Mouse (Mus musculus) cerebellum, adult 11-12 months (tissue): ENCODE measurements around the gene E2f1.

ENCODE experiments used
- DNase-seq: peaks from one replicate; pipeline ENCODE4 v3.0.0; 2022

E2f1 gene

DNA sequence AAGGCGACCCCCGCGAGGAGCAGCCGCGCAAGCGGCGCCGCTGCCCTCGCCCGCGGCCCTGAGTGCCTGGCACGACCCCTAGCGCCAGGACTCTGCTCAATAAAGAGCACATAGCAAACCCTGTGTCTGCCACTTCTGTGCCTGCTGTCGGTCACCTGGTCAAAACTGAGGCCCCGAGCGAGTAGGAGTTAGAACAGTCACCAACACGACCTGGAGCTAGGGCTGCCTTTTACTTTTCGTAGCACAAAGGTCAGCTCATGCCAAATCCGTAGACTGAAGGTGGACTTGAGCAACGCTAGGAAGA lies 19.9 kb downstream of the E2f1 start:
- no peak for DNase-seq

GRCm38 (mm10) chr2:154549127-154549885 lies 20.4 kb downstream of the E2f1 start:
- DNase-seq: peak; percentile 25

DNA sequence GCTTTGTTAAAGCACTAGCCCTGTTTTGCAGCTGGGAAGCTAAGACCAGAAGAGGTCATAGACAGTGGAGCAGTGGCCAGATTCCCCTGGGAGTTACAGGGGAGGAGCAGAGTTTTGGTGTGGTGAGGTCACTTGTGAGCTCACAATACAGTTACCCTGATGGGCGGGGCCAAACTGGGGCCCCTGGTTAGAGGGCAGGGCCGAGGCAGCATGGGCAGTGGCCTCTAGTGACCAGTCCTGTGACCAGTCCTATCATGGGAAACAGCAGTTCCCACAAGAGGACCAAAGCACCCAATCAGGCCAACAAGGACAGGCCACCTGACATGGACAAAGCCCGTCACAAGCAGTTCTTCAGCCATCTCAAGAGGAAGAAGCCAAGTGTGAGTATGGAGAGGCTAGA lies 21.0 kb downstream of the E2f1 start:
- peak; percentile 32 for DNase-seq

DNA sequence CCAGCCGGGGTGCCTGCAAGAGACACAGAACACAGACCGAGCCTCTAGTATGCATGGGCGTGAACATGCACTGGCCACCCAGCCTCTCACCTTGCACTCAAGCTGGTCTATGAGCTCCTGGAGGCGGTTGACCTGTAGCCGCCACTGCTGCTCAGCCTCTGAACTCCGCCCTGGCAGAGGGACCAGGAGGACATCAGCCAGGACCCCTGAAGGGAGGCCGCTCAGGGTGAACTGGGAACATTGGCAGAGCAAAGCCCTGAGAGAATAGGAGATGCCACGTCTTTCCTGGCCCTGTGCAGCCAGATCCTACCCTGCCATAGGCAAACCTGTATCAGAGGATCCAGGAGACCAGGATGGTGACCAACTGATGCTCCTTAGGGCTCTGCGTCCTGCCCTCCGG lies 23.0 kb downstream of the E2f1 start, which contains the start of gene 1700003F12Rik:
Gene 1700003F12Rik, plus strand, starts transcription at position 375 of the 400 bp plus-strand sequence.
- peak; percentile 16 for DNase-seq

DNA sequence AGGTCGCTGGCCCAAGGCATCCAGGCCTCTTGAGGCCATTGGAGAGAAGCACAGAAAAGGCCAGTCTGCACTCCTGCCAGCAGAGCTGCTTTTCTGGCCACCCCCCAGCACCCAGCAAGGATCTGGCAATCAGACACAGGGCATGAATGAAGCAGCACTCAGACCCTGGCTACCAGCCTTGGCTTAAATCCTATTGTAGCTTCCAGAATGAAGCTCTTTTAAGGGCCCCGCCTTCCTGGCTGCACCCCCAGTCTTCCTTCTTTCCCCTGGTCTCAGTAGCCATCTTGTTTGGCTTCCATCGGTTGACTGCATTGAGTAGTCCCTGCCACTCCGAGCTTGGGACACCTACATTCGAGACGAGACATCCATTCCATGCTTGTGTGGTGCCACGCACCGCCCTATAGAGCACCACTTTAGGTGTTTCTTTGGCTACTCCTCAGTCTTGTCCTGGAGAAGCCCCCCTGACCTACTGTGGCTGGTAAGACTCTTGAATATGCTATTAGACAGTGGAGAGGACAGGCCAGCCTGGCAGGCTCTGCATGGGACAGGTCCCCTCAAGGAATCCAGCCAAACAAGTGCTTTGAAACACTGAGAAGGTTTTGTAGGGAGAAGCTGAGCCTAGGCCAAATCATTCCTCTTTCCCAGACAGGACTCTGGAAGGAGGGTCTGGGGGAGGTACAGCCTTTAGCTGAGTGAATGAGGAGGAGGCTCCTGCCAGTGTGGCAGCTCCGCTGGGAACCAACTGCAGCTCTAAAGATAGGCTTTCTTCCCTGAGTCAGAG lies 25.9 kb downstream of the E2f1 start:
- peak; percentile 97 for DNase-seq

GRCm38 (mm10) chr2:154541630-154542029 lies 28.1 kb downstream of the E2f1 start:
- DNase-seq: no peak

DNA sequence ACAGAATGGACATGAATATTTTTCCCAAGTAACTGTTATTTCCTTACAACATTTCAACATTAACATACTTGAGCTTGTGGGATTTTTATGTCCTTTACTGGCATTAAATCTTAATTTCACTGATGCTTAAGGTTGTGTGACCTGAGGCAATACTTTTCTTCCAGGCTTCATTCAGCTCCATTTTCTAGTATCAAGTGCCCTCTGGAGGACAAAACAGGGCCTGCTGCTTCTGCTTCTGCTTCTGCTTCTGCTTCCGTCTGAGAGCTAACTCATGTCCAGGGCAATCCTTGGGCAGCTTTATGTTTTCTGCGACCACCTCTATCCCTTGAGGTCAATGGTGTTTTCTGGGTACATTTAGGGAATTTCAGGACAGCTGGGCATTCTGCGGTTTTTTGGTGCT lies 30.0 kb downstream of the E2f1 start:
- DNase-seq: no peak

- no peak for DNase-seq
Measured at GRCm38 (mm10) chr2:154538710-154539109, 31.0 kb downstream of the E2f1 start.

- DNase-seq: peak; percentile 52
Measured at GRCm38 (mm10) chr2:154538310-154538709, 31.4 kb downstream of the E2f1 start.

DNA sequence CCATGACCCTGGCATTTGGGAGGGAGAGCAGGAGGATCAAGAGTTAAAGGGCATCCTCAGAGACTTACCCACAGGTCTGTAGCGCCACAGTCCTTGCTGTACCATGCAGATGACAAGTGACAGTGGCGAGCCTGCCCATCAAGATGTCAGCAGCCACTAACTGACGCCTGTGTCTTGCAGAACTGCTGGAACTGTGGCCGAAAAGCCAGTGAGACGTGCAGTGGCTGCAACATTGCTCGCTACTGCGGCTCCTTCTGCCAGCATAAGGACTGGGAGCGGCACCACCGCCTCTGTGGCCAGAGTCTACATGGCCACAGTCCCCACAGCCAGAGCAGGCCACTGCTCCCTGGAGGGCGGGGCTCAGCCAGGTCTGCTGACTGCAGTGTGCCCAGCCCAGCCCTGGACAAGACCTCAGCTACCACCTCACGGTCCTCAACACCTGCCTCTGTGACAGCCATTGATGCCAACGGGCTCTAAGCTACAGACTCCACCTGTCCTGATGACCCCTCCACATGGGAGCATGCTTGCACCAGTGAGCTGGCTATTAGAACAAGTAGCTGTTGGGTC lies 34.9 kb downstream of the E2f1 start:
- DNase-seq: no peak

DNA sequence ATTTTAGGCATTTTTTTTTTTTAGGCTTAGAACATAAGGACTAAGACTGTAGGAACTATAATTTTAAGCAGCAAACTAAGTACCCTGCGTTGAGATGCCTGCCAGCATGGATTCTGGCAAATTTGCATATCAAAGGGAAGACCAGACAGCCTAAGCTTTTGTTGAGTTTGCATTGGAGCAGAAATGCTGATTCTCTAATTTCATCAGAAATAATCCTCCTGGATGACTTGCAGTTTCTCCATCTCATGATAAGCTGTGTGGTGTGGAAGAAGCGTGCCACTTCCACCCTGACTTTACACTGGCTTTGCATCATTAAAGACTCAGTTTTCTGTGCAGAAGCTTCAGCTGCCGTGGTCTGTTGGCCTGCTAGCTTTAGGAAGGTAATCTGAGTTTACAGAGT lies 36.8 kb downstream of the E2f1 start:
- no peak for DNase-seq

DNA sequence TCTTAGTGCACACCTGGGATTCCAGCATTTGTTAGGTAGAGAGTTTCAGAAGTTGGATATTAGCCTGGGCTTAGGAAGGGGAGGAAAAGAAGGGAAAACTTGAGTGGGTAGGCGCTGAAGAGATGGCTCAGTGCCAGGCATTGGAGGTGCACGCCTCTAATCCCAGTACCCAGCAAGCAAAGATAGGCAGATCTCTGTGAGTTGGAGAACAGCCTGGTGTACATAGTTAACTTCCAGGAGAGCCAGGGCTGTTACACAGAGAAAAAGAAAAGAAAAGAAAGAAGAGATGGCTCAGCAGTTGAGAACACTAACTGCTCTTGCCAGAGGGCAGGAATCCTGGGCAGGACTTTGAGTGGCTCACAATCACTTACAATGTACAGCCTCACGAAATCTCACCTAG lies 43.2 kb downstream of the E2f1 start:
- DNase-seq: no peak

DNA sequence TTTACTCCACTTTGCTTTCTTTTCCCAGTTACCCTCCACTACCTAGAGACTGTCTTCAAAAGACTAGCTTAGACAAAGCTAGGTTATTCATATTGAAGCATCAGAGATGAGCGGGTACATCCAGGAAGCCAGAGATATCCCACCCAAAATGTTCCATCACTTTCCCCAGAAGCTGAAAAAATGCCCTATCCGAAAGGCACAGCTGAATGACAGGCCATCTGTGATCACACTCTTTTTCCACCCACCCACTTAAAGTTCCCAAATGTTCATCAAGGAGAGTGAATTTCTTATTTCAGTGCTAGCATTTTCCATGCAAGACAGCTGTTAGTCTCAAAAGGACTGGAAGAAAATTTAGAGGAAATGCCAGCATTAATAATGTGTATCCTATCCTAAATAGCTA lies 44.4 kb downstream of the E2f1 start:
- DNase-seq: no peak

GRCm38 (mm10) chr2:154522334-154522733 lies 47.4 kb downstream of the E2f1 start:
- DNase-seq: no peak

DNA sequence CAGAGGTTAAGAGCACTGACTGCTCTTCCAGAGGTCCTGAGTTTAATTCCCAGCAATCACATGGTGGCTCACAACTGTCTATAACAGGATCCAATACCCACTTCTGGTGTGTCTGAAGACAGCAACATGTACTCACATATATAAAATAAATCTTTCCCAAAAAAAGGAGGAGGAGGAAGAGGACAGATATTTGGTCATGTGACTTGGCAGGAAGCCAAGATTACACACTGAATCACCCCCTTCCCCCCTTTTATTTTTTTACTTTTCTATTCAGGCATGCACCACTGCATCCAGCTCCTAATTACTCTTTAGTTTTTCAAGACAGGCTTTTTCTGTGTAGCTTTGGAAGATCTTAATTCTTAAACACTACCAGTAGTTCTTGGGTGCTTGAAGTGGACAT lies 48.2 kb downstream of the E2f1 start:
- no peak for DNase-seq

GRCm38 (mm10) chr2:154517424-154517823 lies 52.3 kb downstream of the E2f1 start:
- no peak for DNase-seq

DNA sequence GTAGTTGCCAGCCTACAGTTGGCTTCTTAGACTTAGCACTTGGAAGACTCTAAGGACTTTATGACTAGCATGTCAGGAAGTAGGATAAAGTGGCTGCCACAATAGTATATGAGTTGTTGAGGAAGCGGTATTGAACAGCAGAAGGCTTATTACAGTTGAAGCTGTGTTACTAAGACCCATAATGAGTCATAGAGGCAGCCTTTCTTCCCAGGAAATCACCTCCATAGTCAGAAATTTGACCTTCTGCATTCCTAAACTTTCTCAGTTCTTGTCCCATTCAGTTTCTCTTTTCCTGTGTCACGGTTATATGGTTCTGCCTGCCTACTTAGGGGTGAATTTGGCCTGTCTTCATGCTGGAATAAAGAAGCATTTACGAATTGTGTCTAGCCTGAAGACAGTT lies 52.7 kb downstream of the E2f1 start:
- DNase-seq: no peak

- no peak for DNase-seq
Measured at GRCm38 (mm10) chr2:154510141-154510540, 59.6 kb downstream of the E2f1 start.
